Mouse (Mus musculus) liver, embryonic 15.5 days (tissue): ENCODE data around the gene Stau1. TPM values are rescaled to one million over a fixed set of nuclear protein-coding genes. Genes with fewer than 3 reads are reported as not detected.

Experiments
- ATAC-seq: fragments of 200-750 bp; cut with Nextera tagmentation; 2 replicates; pipeline ENCODE4 v1.8.0; 2017; ENCODE audit warnings: moderate number of reproducible peaks, mild to moderate bottlenecking, moderate library complexity; ENCODE audit not compliant: insufficient read depth
- H3K27ac ChIP-seq: fragments of 300-500 bp; sonication (generic); replicated peaks from 2 replicates; pipeline ENCODE4 v1.5.1; 2015; ENCODE audit warnings: mild to moderate bottlenecking, inconsistent platforms
- H3K27me3 ChIP-seq: fragments of 300-500 bp; sonication (generic); 2 replicates; pipeline ENCODE4 v1.6.1; 2015; ENCODE audit warnings: mild to moderate bottlenecking, inconsistent platforms
- H3K36me3 ChIP-seq: fragments of 300-500 bp; sonication (generic); replicated peaks from 2 replicates; pipeline ENCODE4 v1.6.1; 2015; ENCODE audit warnings: moderate library complexity, mild to moderate bottlenecking, inconsistent platforms
- H3K4me1 ChIP-seq: fragments of 300-500 bp; sonication (generic); replicated peaks from 2 replicates; pipeline ENCODE4 v1.6.1; 2015; ENCODE audit warnings: inconsistent platforms
- H3K4me2 ChIP-seq: fragments of 300-500 bp; sonication (generic); 2 replicates; pipeline ENCODE4 v1.6.1; 2015; ENCODE audit warnings: moderate library complexity, mild to moderate bottlenecking, inconsistent platforms
- H3K4me3 ChIP-seq: fragments of 300-500 bp; sonication (generic); replicated peaks from 2 replicates; pipeline ENCODE4 v1.5.1; 2015; ENCODE audit warnings: mild to moderate bottlenecking, inconsistent platforms
- H3K9ac ChIP-seq: fragments of 300-500 bp; sonication (generic); 2 replicates; pipeline ENCODE4 v1.6.1; 2015; ENCODE audit warnings: moderate library complexity, mild to moderate bottlenecking, inconsistent platforms
- H3K9me3 ChIP-seq: fragments of 300-500 bp; sonication (generic); replicated peaks from 2 replicates; pipeline ENCODE4 v1.6.1; 2016; ENCODE audit warnings: inconsistent platforms
- WGBS: fragments of 180-500 bp; shearing (Covaris S2); methylation state at CpG from one replicate; pipeline ENCODE4 v1.1.7; 2015; ENCODE audit warnings: mixed read lengths; ENCODE audit not compliant: insufficient replicate concordance; 5-methylcytosine and 5-hydroxymethylcytosine counted together
- polyA plus RNA-seq: library from polyadenylated mRNA; unstranded; fragments of >200 nt; fragmentation: Nextera tagmentation; extraction: Ambion mirVana; gene quantifications from 2 replicates; pipeline ENCODE4 v1.2.1, GENCODE M21; 2015

The Stau1 gene
- polyA plus RNA-seq, 1 experiment from 2014 or later: 24.2 TPM

GRCm38 (mm10) chr2:166991945-166992344 is 4.2 kb downstream of the Stau1 start:
- peaks cover 75% of the 10 kb centered on the region for H3K4me1 ChIP-seq
- no peaks in the 10 kb centered on the region for H3K36me3 ChIP-seq
- H3K27me3 ChIP-seq: no peaks in the 10 kb centered on the region
- H3K27ac ChIP-seq: peak overlapping the region; percentile 72
- no peak overlapping the region for H3K9ac ChIP-seq
- H3K4me3 ChIP-seq: no peak overlapping the region
- peak overlapping the region; percentile 88 for H3K4me2 ChIP-seq
- no peaks in the 10 kb centered on the region for H3K9me3 ChIP-seq
- ATAC-seq: no peak

GRCm38 (mm10) chr2:166990861-166991260 is 5.2 kb downstream of the Stau1 start:
- no peaks in the 10 kb centered on the region for H3K9me3 ChIP-seq
- 0 out of 2 replicates have a peak overlapping the region, but pooled peaks have one; percentile 16 for H3K27ac ChIP-seq
- ATAC-seq: no peak
- H3K4me3 ChIP-seq: no peak overlapping the region
- 49% methylated on average over 7 of the region's 7 CpGs for WGBS
- no peak overlapping the region for H3K4me2 ChIP-seq
- H3K4me1 ChIP-seq: peaks cover 69% of the 10 kb centered on the region
- H3K36me3 ChIP-seq: no peaks in the 10 kb centered on the region
- no peaks in the 10 kb centered on the region for H3K27me3 ChIP-seq
- H3K9ac ChIP-seq: no peak overlapping the region

GRCm38 (mm10) chr2:166983351-166983894 is 12.7 kb downstream of the Stau1 start:
- no peaks in the 10 kb centered on the region for H3K36me3 ChIP-seq
- 67% methylated on average over 4 of the region's 4 CpGs for WGBS
- no peak overlapping the region for H3K27ac ChIP-seq
- H3K9ac ChIP-seq: no peak overlapping the region
- no peaks in the 10 kb centered on the region for H3K9me3 ChIP-seq
- no peak overlapping the region for H3K4me2 ChIP-seq
- no peaks in the 10 kb centered on the region for H3K27me3 ChIP-seq
- H3K4me3 ChIP-seq: no peak overlapping the region
- H3K4me1 ChIP-seq: peaks cover 22% of the 10 kb centered on the region
- ATAC-seq: no peak

- Histone ChIP-seq H3K9me3 (no peaks in the 10 kb centered on the region), H3K4me3 (no peak overlapping the region), H3K4me2 (no peak overlapping the region), H3K9ac (no peak overlapping the region), H3K36me3 (no peaks in the 10 kb centered on the region), H3K27me3 (no peaks in the 10 kb centered on the region), H3K4me1 (peaks cover 42% of the 10 kb centered on the region), H3K27ac (no peak overlapping the region; the same call in 1 of the 2 replicates)
- 34% methylated on average over 2 of the region's 2 CpGs for WGBS
- ATAC-seq: no peak
These were observed 15.9 kb downstream of the Stau1 start for GRCm38 (mm10) chr2:166980161-166980560.

GRCm38 (mm10) chr2:166977490-166977889 is 18.6 kb downstream of the Stau1 start:
- Histone ChIP-seq H3K36me3 (no peaks in the 10 kb centered on the region), H3K9me3 (no peaks in the 10 kb centered on the region), H3K4me2 (no peak overlapping the region), H3K4me3 (no peak overlapping the region), H3K9ac (no peak overlapping the region), H3K4me1 (peaks cover 52% of the 10 kb centered on the region), H3K27me3 (no peaks in the 10 kb centered on the region), H3K27ac (peak overlapping the region; percentile 35)
- ATAC-seq: no peak
- WGBS: 18% methylated on average over 3 of the region's 3 CpGs

GRCm38 (mm10) chr2:166976356-166976755 is 19.7 kb downstream of the Stau1 start:
- WGBS: 34% methylated on average over 3 of the region's 3 CpGs
- H3K36me3 ChIP-seq: no peaks in the 10 kb centered on the region
- H3K9ac ChIP-seq: no peak overlapping the region
- H3K27ac ChIP-seq: peak overlapping the region; percentile 61
- H3K9me3 ChIP-seq: no peaks in the 10 kb centered on the region
- peaks cover 61% of the 10 kb centered on the region for H3K4me1 ChIP-seq
- no peaks in the 10 kb centered on the region for H3K27me3 ChIP-seq
- H3K4me3 ChIP-seq: no peak overlapping the region
- H3K4me2 ChIP-seq: peak overlapping the region; percentile 37
- no peak for ATAC-seq

GRCm38 (mm10) chr2:166974177-166974872 is 21.8 kb downstream of the Stau1 start:
- WGBS: 49% methylated on average over 6 of the region's 6 CpGs
- H3K9ac ChIP-seq: no peak overlapping the region
- no peak overlapping the region for H3K4me2 ChIP-seq
- no peak for ATAC-seq
- no peaks in the 10 kb centered on the region for H3K36me3 ChIP-seq
- H3K9me3 ChIP-seq: no peaks in the 10 kb centered on the region
- H3K4me3 ChIP-seq: no peak overlapping the region
- H3K27ac ChIP-seq: peak overlapping the region; percentile 55
- peaks cover 65% of the 10 kb centered on the region for H3K4me1 ChIP-seq
- H3K27me3 ChIP-seq: no peaks in the 10 kb centered on the region

- no peak overlapping the region for H3K27ac ChIP-seq
- no peaks in the 10 kb centered on the region for H3K27me3 ChIP-seq
- H3K9ac ChIP-seq: no peak overlapping the region
- H3K4me1 ChIP-seq: peaks cover 58% of the 10 kb centered on the region
- WGBS: 41% methylated on average over 1 of the region's 1 CpGs
- no peak overlapping the region for H3K4me2 ChIP-seq
- no peak for ATAC-seq
- no peak overlapping the region for H3K4me3 ChIP-seq
- H3K9me3 ChIP-seq: no peaks in the 10 kb centered on the region
- H3K36me3 ChIP-seq: no peaks in the 10 kb centered on the region
These were observed 22.9 kb downstream of the Stau1 start for GRCm38 (mm10) chr2:166973153-166973552.

- WGBS: 63% methylated on average over 2 of the region's 2 CpGs
- H3K9me3 ChIP-seq: no peaks in the 10 kb centered on the region
These were observed 31.3 kb downstream of the Stau1 start for GRCm38 (mm10) chr2:166964773-166965172.

GRCm38 (mm10) chr2:166963257-166963656 is 32.8 kb downstream of the Stau1 start:
- WGBS: 89% methylated on average over 8 of the region's 8 CpGs
- no peak overlapping the region for H3K4me2 ChIP-seq
- H3K27me3 ChIP-seq: no peaks in the 10 kb centered on the region
- no peak for ATAC-seq
- no peak overlapping the region for H3K9ac ChIP-seq
- H3K27ac ChIP-seq: no peak overlapping the region
- peaks cover 31% of the 10 kb centered on the region for H3K36me3 ChIP-seq
- no peaks in the 10 kb centered on the region for H3K9me3 ChIP-seq
- no peak overlapping the region for H3K4me3 ChIP-seq
- H3K4me1 ChIP-seq: peaks cover 9% of the 10 kb centered on the region

More at GRCm38 (mm10) chr2:166964773-166965172, 31.3 kb downstream of the Stau1 start:
- Histone ChIP-seq H3K4me1 (peaks cover 11% of the 10 kb centered on the region), H3K4me2 (no peak overlapping the region), H3K36me3 (peaks cover 15% of the 10 kb centered on the region), H3K9ac (no peak overlapping the region), H3K4me3 (no peak overlapping the region), H3K27me3 (no peaks in the 10 kb centered on the region), H3K27ac (no peak overlapping the region)
- no peak for ATAC-seq

- ATAC-seq: no peak
- no peaks in the 10 kb centered on the region for H3K9me3 ChIP-seq
- 73% methylated on average over 8 of the region's 8 CpGs for WGBS
- no peak overlapping the region for H3K4me3 ChIP-seq
- H3K27me3 ChIP-seq: no peaks in the 10 kb centered on the region
- peaks cover 51% of the 10 kb centered on the region for H3K36me3 ChIP-seq
- H3K4me1 ChIP-seq: 0 out of 2 replicates have a peak, but pooled peaks cover 2% of the 10 kb centered on the region
- no peak overlapping the region for H3K27ac ChIP-seq
- no peak overlapping the region for H3K4me2 ChIP-seq
- no peak overlapping the region for H3K9ac ChIP-seq
These were observed 35.3 kb downstream of the Stau1 start for GRCm38 (mm10) chr2:166960648-166961330.
